Mouse (Mus musculus) CH12.LX (cell line): ENCODE results near the gene Ldah.

Source experiments
- CHD1 ChIP-seq: IDR thresholded peaks from 2 replicates; pipeline ENCODE4 v1.6.1; 2012; ENCODE audit warnings: low read depth, low read length, improper control_type of control experiment, inconsistent platforms
- CTCF ChIP-seq, 2 experiments: IDR thresholded peaks in 1 of 2; conservative IDR thresholded peaks in 1 of 2; 2 replicates each; pipeline ENCODE4 v1.5.1; 2011 to 2012; ENCODE audit warnings: low read depth in 2 of 2, low read length in 2 of 2, improper control_type of control experiment in 1 of 2, inconsistent platforms in 1 of 2, mild to moderate bottlenecking in 1 of 2, moderate library complexity in 1 of 2
- E2F4 ChIP-seq: IDR thresholded peaks from 2 replicates; pipeline ENCODE4 v1.6.1; 2011; ENCODE audit warnings: low read depth, low read length, improper control_type of control experiment; ENCODE audit not compliant: insufficient replicate concordance
- EP300 ChIP-seq: IDR thresholded peaks from 2 replicates; pipeline ENCODE4 v1.6.1; 2011; ENCODE audit warnings: low read length, improper control_type of control experiment
- HCFC1 ChIP-seq: IDR thresholded peaks from 2 replicates; pipeline ENCODE4 v1.6.1; 2012; ENCODE audit warnings: low read depth, mild to moderate bottlenecking, inconsistent platforms, low read length, improper control_type of control experiment
- JUND ChIP-seq: conservative IDR thresholded peaks from 2 replicates; pipeline ENCODE4 v1.6.1; 2011; ENCODE audit warnings: low read depth, low read length, improper control_type of control experiment
- MEF2A ChIP-seq: IDR thresholded peaks from 2 replicates; pipeline ENCODE4 v1.6.1; 2014; ENCODE audit warnings: low read depth, mild to moderate bottlenecking, inconsistent platforms, low read length, improper control_type of control experiment, borderline replicate concordance
- POLR2A ChIP-seq: IDR thresholded peaks from 2 replicates; pipeline ENCODE4 v1.6.1; 2011; ENCODE audit warnings: low read depth, mild to moderate bottlenecking, improper control_type of control experiment, low read length
- TCF12 ChIP-seq: IDR thresholded peaks from 2 replicates; pipeline ENCODE4 v1.6.1; 2014; ENCODE audit warnings: low read depth, mild to moderate bottlenecking, inconsistent platforms, low read length, improper control_type of control experiment
- USF1 ChIP-seq: IDR thresholded peaks from 2 replicates; pipeline ENCODE4 v1.6.1; 2014; ENCODE audit warnings: low read depth, mild to moderate bottlenecking, inconsistent platforms, low read length, improper control_type of control experiment
- ZKSCAN1 ChIP-seq: IDR thresholded peaks from 2 replicates; pipeline ENCODE4 v1.6.1; 2012; ENCODE audit warnings: low read depth, inconsistent platforms, low read length, improper control_type of control experiment, borderline replicate concordance

DNA sequence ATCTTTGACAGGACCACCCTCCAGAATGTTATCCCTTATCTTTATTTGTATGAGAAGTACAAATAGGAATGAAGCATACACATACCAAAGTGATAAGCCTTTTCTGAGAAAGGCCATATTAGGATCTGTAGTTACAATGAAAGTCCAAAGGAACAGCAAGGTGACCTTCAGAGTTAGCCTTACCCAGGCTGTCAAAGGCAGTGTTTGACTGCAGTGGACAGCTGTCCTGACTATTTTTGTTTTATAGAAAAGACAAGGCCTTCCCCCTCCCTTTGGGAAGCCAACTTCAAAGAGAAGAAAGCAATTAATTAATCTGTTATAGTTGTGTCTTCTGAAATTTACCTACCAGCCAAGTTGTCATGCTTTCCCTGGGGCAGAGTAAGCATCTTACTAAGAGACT, 23.4 kb upstream of the Ldah start:
- TF ChIP-seq JUND (no peak), TCF12 (no peak), USF1 (no peak), POLR2A (no peak), EP300 (no peak), CHD1 (no peak), E2F4 (no peak), ZKSCAN1 (no peak), HCFC1 (no peak), MEF2A (no peak), CTCF (conservative IDR thresholded peaks at IDR 0.05 in 1 of 2, IDR thresholded peaks at IDR 0.05 in 1 of 2; ENCODE audit: low read depth in 2 of 2, low read length in 2 of 2) (no peak)
